Mouse (Mus musculus): ENCODE measurements around the gene Pla2r1. TPM values are rescaled to one million over a fixed set of nuclear protein-coding genes. Genes with fewer than 3 reads are reported as not detected.

Gene Pla2r1
- polyA plus RNA-seq, 1 experiment from 2014 or later, result 0.25 TPM

GRCm38 (mm10) chr2:60393786-60394185 is 159.3 kb downstream of the Pla2r1 start:
- WGBS, result 78% methylated on average over 6 of the region's 6 CpGs

GRCm38 (mm10) chr2:60392286-60392685 is 160.8 kb downstream of the Pla2r1 start:
- H3K9ac ChIP-seq (replicated peaks; ENCODE audit: low read depth, low read length), result no peak overlapping the region
- H3K4me3 ChIP-seq (replicated peaks; ENCODE audit: low read length), result no peak overlapping the region
- WGBS, result 86% methylated on average over 4 of the region's 4 CpGs
- no peaks in the 10 kb centered on the region for H3K36me3 ChIP-seq (ENCODE audit: control insufficient read depth, insufficient read depth)
- ATAC-seq, result no peak
- no peaks in the 10 kb centered on the region for H3K27me3 ChIP-seq (replicated peaks; ENCODE audit: control insufficient read depth, insufficient read depth, low read length)
- no peak overlapping the region for H3K4me2 ChIP-seq (ENCODE audit: low read length)
- no peaks in the 10 kb centered on the region for H3K9me3 ChIP-seq (ENCODE audit: control insufficient read depth, low read length)
- H3K4me1 ChIP-seq (replicated peaks; ENCODE audit: control insufficient read depth, insufficient read depth, low read length), result no peaks in the 10 kb centered on the region
- no peak overlapping the region for H3K27ac ChIP-seq (ENCODE audit: low read length)

More at GRCm38 (mm10) chr2:60393786-60394185, 159.3 kb downstream of the Pla2r1 start:
- Histone ChIP-seq H3K27me3 (replicated peaks; ENCODE audit: control insufficient read depth, insufficient read depth, low read length) (no peaks in the 10 kb centered on the region), H3K9ac (replicated peaks; ENCODE audit: low read depth, low read length) (no peak overlapping the region), H3K4me1 (replicated peaks; ENCODE audit: control insufficient read depth, insufficient read depth, low read length) (no peaks in the 10 kb centered on the region), H3K4me3 (replicated peaks; ENCODE audit: low read length) (no peak overlapping the region), H3K36me3 (ENCODE audit: control insufficient read depth, insufficient read depth) (no peaks in the 10 kb centered on the region), H3K9me3 (ENCODE audit: control insufficient read depth, low read length) (no peaks in the 10 kb centered on the region), H3K27ac (ENCODE audit: low read length) (no peak overlapping the region), H3K4me2 (ENCODE audit: low read length) (no peak overlapping the region)
- no peak for ATAC-seq

GRCm38 (mm10) chr2:60387363-60387762 is 165.7 kb downstream of the Pla2r1 start:
- 88% methylated on average over 3 of the region's 3 CpGs for WGBS
- no peak for ATAC-seq
- Histone ChIP-seq H3K27ac (ENCODE audit: low read length) (no peak overlapping the region), H3K4me2 (ENCODE audit: low read length) (no peak overlapping the region), H3K27me3 (replicated peaks; ENCODE audit: control insufficient read depth, insufficient read depth, low read length) (peaks cover 2% of the 10 kb centered on the region; the same call in 1 of the 2 replicates), H3K9ac (replicated peaks; ENCODE audit: low read depth, low read length) (no peak overlapping the region), H3K36me3 (ENCODE audit: control insufficient read depth, insufficient read depth) (no peaks in the 10 kb centered on the region), H3K4me3 (replicated peaks; ENCODE audit: low read length) (no peak overlapping the region), H3K4me1 (replicated peaks; ENCODE audit: control insufficient read depth, insufficient read depth, low read length) (peaks cover 8% of the 10 kb centered on the region), H3K9me3 (ENCODE audit: control insufficient read depth, low read length) (no peaks in the 10 kb centered on the region)

GRCm38 (mm10) chr2:60386835-60387234 is 166.3 kb downstream of the Pla2r1 start:
- WGBS, result 84% methylated on average over 2 of the region's 2 CpGs
- H3K27ac ChIP-seq (ENCODE audit: low read length), result no peak overlapping the region
- H3K9me3 ChIP-seq (ENCODE audit: control insufficient read depth, low read length), result no peaks in the 10 kb centered on the region
- peaks cover 8% of the 10 kb centered on the region for H3K4me1 ChIP-seq (replicated peaks; ENCODE audit: control insufficient read depth, insufficient read depth, low read length)
- no peak overlapping the region for H3K9ac ChIP-seq (replicated peaks; ENCODE audit: low read depth, low read length)
- no peaks in the 10 kb centered on the region for H3K36me3 ChIP-seq (ENCODE audit: control insufficient read depth, insufficient read depth)
- no peak for ATAC-seq
- H3K4me2 ChIP-seq (ENCODE audit: low read length), result no peak overlapping the region
- H3K4me3 ChIP-seq (replicated peaks; ENCODE audit: low read length), result no peak overlapping the region
- H3K27me3 ChIP-seq (replicated peaks; ENCODE audit: control insufficient read depth, insufficient read depth, low read length), result peaks cover 2% of the 10 kb centered on the region; the same call in 1 of the 2 replicates

GRCm38 (mm10) chr2:60384763-60385085 is 168.4 kb downstream of the Pla2r1 start:
- Histone ChIP-seq H3K36me3 (ENCODE audit: control insufficient read depth, insufficient read depth) (no peaks in the 10 kb centered on the region), H3K4me2 (ENCODE audit: low read length) (no peak overlapping the region), H3K9me3 (ENCODE audit: control insufficient read depth, low read length) (no peaks in the 10 kb centered on the region), H3K4me1 (replicated peaks; ENCODE audit: control insufficient read depth, insufficient read depth, low read length) (peaks cover 8% of the 10 kb centered on the region), H3K27me3 (replicated peaks; ENCODE audit: control insufficient read depth, insufficient read depth, low read length) (peaks cover 2% of the 10 kb centered on the region; the same call in 1 of the 2 replicates), H3K27ac (ENCODE audit: low read length) (no peak overlapping the region), H3K9ac (replicated peaks; ENCODE audit: low read depth, low read length) (no peak overlapping the region), H3K4me3 (replicated peaks; ENCODE audit: low read length) (no peak overlapping the region)
- no peak for ATAC-seq

- Histone ChIP-seq H3K9ac (replicated peaks; ENCODE audit: low read depth, low read length) (no peak overlapping the region), H3K4me3 (replicated peaks; ENCODE audit: low read length) (no peak overlapping the region), H3K4me2 (ENCODE audit: low read length) (no peak overlapping the region), H3K4me1 (replicated peaks; ENCODE audit: control insufficient read depth, insufficient read depth, low read length) (peaks cover 8% of the 10 kb centered on the region), H3K27ac (ENCODE audit: low read length) (no peak overlapping the region), H3K27me3 (replicated peaks; ENCODE audit: control insufficient read depth, insufficient read depth, low read length) (peaks cover 2% of the 10 kb centered on the region; the same call in 1 of the 2 replicates), H3K9me3 (ENCODE audit: control insufficient read depth, low read length) (no peaks in the 10 kb centered on the region), H3K36me3 (ENCODE audit: control insufficient read depth, insufficient read depth) (no peaks in the 10 kb centered on the region)
- 34% methylated on average over 7 of the region's 7 CpGs for WGBS
- no peak for ATAC-seq
Observed at GRCm38 (mm10) chr2:60384083-60384762, 168.9 kb downstream of the Pla2r1 start.

GRCm38 (mm10) chr2:60382858-60383669 is 170.0 kb downstream of the Pla2r1 start, which contains the start of gene Ly75:
Gene Ly75 (minus strand): TSS chr2:60383303.
- Histone ChIP-seq H3K4me2 (ENCODE audit: low read length) (peak within 1 kb of the TSS; percentile 95), H3K27ac (ENCODE audit: low read length) (no peak within 1 kb of the TSS), H3K4me3 (replicated peaks; ENCODE audit: low read length) (peak within 1 kb of the TSS; percentile 63), H3K27me3 (replicated peaks; ENCODE audit: control insufficient read depth, insufficient read depth, low read length) (peaks cover 2% of the 10 kb centered on the region; the same call in 1 of the 2 replicates), H3K9ac (replicated peaks; ENCODE audit: low read depth, low read length) (peak within 1 kb of the TSS; percentile 70), H3K36me3 (ENCODE audit: control insufficient read depth, insufficient read depth) (no peaks in the 10 kb centered on the region), H3K4me1 (replicated peaks; ENCODE audit: control insufficient read depth, insufficient read depth, low read length) (peaks cover 8% of the 10 kb centered on the region), H3K9me3 (ENCODE audit: control insufficient read depth, low read length) (no peaks in the 10 kb centered on the region)
- peak; percentile 99 for ATAC-seq
- 1% methylated on average over 46 of the region's 46 CpGs for WGBS

GRCm38 (mm10) chr2:60382346-60382745 is 170.8 kb downstream of the Pla2r1 start:
- Histone ChIP-seq H3K4me2 (ENCODE audit: low read length) (no peak overlapping the region; the same call in 1 of the 2 replicates), H3K27me3 (replicated peaks; ENCODE audit: control insufficient read depth, insufficient read depth, low read length) (peaks cover 2% of the 10 kb centered on the region; the same call in 1 of the 2 replicates), H3K9me3 (ENCODE audit: control insufficient read depth, low read length) (no peaks in the 10 kb centered on the region), H3K4me3 (replicated peaks; ENCODE audit: low read length) (no peak overlapping the region), H3K4me1 (replicated peaks; ENCODE audit: control insufficient read depth, insufficient read depth, low read length) (peaks cover 8% of the 10 kb centered on the region), H3K36me3 (ENCODE audit: control insufficient read depth, insufficient read depth) (no peaks in the 10 kb centered on the region), H3K27ac (ENCODE audit: low read length) (no peak overlapping the region), H3K9ac (replicated peaks; ENCODE audit: low read depth, low read length) (no peak overlapping the region)
- WGBS, result 74% methylated on average over 3 of the region's 3 CpGs
- ATAC-seq, result no peak

GRCm38 (mm10) chr2:60377260-60377659 is 175.8 kb downstream of the Pla2r1 start:
- 85% methylated on average over 5 of the region's 5 CpGs for WGBS
- Histone ChIP-seq H3K9me3 (ENCODE audit: control insufficient read depth, low read length) (no peaks in the 10 kb centered on the region), H3K4me1 (replicated peaks; ENCODE audit: control insufficient read depth, insufficient read depth, low read length) (no peaks in the 10 kb centered on the region), H3K9ac (replicated peaks; ENCODE audit: low read depth, low read length) (no peak overlapping the region), H3K27me3 (replicated peaks; ENCODE audit: control insufficient read depth, insufficient read depth, low read length) (no peaks in the 10 kb centered on the region), H3K4me2 (ENCODE audit: low read length) (no peak overlapping the region), H3K4me3 (replicated peaks; ENCODE audit: low read length) (no peak overlapping the region), H3K27ac (ENCODE audit: low read length) (no peak overlapping the region), H3K36me3 (ENCODE audit: control insufficient read depth, insufficient read depth) (no peaks in the 10 kb centered on the region)
- no peak for ATAC-seq

Data from forebrain, embryonic 16.5 days (tissue).